Mouse (Mus musculus) spleen, postnatal 0 days (tissue): ENCODE data around the gene Acbd7. TPM values are rescaled to one million over a fixed set of nuclear protein-coding genes. Genes with fewer than 3 reads are reported as not detected.

Source experiments
- polyA plus RNA-seq: library from polyadenylated mRNA; unstranded; fragments of >200 nt; fragmentation: Nextera tagmentation; extraction: Ambion mirVana; gene quantifications from 2 replicates; pipeline ENCODE4 v1.2.1, GENCODE M21; 2015

Gene Acbd7
- polyA plus RNA-seq = 0.34 TPM in 1 of 2 replicates, not detected in the other

DNA sequence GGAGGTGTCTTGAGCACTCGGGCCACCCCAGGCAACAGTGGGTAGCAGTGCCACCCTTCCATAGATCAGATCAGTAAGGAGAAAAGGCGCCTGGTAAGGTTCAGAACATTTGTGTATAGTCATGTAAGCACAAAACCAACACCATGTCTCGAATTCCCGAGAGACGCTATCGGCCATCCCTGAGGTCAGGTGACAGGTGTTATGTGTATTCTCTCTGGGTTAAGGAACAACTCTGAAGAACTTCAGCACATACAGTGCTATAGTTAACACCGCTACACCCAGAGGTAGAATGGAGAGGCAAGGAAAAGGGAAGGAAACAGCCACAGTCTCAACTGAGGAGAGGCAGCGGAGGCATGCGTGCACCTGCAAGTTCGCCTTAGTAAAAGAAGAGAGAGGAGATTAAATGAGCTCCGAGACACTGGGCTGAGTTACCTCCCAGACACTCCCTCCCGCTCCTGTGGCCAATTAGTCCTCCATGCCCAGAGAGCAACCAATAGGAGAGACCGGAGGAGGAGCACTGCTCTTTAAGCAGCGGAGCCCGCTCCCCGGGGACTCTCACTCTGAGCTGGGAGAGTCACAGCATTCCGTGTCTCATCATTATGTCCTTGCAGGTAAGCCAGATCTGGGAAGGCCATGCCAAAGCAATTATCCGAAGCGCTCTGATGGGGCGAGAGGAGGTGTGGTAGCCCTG, at the start of gene Acbd7:
Gene Acbd7, plus strand, starts transcription at position 558 of the 691 bp plus-strand sequence.

DNA sequence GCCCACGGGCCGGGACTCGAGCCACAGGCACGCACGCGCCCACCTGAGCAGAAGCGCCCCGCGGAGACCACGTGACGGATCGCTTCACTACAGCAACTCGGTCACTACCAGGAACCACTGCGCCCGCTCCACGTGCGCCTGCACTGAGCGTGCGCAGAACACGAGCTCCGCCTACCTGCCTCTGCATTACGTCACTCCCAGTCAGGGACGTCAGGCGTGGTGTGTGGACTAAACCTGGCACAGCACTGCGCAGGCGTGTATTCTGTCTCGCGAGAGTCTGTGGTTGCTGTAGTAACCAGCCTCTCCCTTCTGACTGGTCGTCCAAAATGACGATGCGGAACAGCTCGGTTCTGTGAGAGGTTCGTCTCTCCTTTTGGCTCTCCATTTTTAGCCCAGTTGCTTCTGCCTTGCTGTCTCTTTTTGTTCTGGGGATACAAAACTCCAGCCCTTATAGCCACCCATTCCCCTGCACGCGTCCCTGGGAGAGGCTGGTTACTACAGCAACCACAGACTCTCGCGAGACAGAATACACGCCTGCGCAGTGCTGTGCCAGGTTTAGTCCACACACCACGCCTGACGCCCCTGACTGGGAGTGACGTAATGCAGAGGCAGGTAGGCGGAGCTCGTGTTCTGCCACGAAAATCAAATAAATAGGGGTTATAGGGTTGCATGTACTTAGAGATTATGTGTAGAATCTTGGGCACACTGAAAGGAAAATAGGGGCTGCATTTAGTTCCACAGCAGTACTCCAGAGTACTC, 3.3 kb upstream of the Acbd7 start, which contains the start of gene Rpp38:
Gene Rpp38, minus strand, starts transcription at position 160 of the 759 bp plus-strand sequence.

Other genes with a start within 250 kb of the Acbd7 start
- gene Fam171a1, start 221.9 kb upstream of the Acbd7 start, polyA plus RNA-seq = 6.2 and 7.7 TPM in 2 replicates
- gene Nmt2, start 52.0 kb upstream of the Acbd7 start, polyA plus RNA-seq = 20.2 and 21.0 TPM in 2 replicates
- 15.2 and 17.4 TPM in 2 replicates for gene Rpp38, start 3.5 kb upstream of the Acbd7 start, polyA plus RNA-seq
- not detected in 2 replicates for gene Olah, start 61.0 kb downstream of the Acbd7 start, polyA plus RNA-seq
- not detected in 2 replicates for gene Meig1, start 86.5 kb downstream of the Acbd7 start, polyA plus RNA-seq
- 6.4 and 8.2 TPM in 2 replicates for gene Dclre1c, start 88.0 kb downstream of the Acbd7 start, polyA plus RNA-seq
- gene Suv39h2, start 138.9 kb downstream of the Acbd7 start, polyA plus RNA-seq = 8.4 TPM in 2 replicates
- gene Gm45902, start 176.6 kb downstream of the Acbd7 start, polyA plus RNA-seq = 2.0 and 2.4 TPM in 2 replicates
- gene Hspa14, start 176.6 kb downstream of the Acbd7 start, polyA plus RNA-seq = 85.9 and 88.6 TPM in 2 replicates
- 0.12 and 0.28 TPM in 2 replicates for gene Cdnf, start 176.9 kb downstream of the Acbd7 start, polyA plus RNA-seq
- 26.4 and 32.5 TPM in 2 replicates for gene Fam107b, start 234.3 kb downstream of the Acbd7 start, polyA plus RNA-seq